Mouse (Mus musculus) lung, embryonic 14.5 days (tissue): ENCODE measurements at regions not wholly inside any gene's neighbourhood (a gene's known extent, or its start where the extent isn't known, plus 50 kb on each side); places are given as distances from the start of the nearest gene placed in this dataset.
"Not testable (repeated sequence)": the region's sequence is repeated elsewhere in the genome, so short reads cannot be mapped to it uniquely, and the experiment has no call there.

Experiments used
- ATAC-seq: fragments of 200-750 bp; cut with Nextera tagmentation; 2 replicates; pipeline ENCODE4 v1.8.0; 2017; ENCODE audit warnings: mild to moderate bottlenecking, moderate TSS enrichment, moderate library complexity; ENCODE audit not compliant: insufficient read depth
- DNase-seq: peaks from one replicate; pipeline ENCODE4 v3.0.0-alpha.2; 2015
- H3K27ac ChIP-seq: fragments of 300-500 bp; sonication (generic); 2 replicates; pipeline ENCODE4 v1.5.1; 2014; ENCODE audit warnings: low read depth, mild to moderate bottlenecking, moderate library complexity
- H3K27me3 ChIP-seq: fragments of 300-500 bp; sonication (generic); 2 replicates; pipeline ENCODE4 v1.6.1; 2014; ENCODE audit warnings: low read length, control low read depth; ENCODE audit not compliant: insufficient read depth
- H3K36me3 ChIP-seq: fragments of 300-500 bp; sonication (generic); 2 replicates; pipeline ENCODE4 v1.6.1; 2014; ENCODE audit warnings: control low read depth; ENCODE audit not compliant: insufficient read depth
- H3K4me1 ChIP-seq: fragments of 300-500 bp; sonication (generic); 2 replicates; pipeline ENCODE4 v1.6.1; 2014; ENCODE audit warnings: antibody characterized with exemption, control low read depth; ENCODE audit not compliant: insufficient read depth
- H3K4me2 ChIP-seq: fragments of 300-500 bp; sonication (generic); 2 replicates; pipeline ENCODE4 v1.6.1; 2014; ENCODE audit warnings: mild to moderate bottlenecking
- H3K4me3 ChIP-seq: fragments of 300-500 bp; sonication (generic); 2 replicates; pipeline ENCODE4 v1.5.1; 2014; ENCODE audit warnings: low read depth, low read length
- H3K9ac ChIP-seq: fragments of 300-500 bp; sonication (generic); 2 replicates; pipeline ENCODE4 v1.6.1; 2014
- H3K9me3 ChIP-seq: fragments of 300-500 bp; sonication (generic); 2 replicates; pipeline ENCODE4 v1.6.1; 2016; ENCODE audit warnings: low read depth, low read length, control low read depth
- CTCF ChIP-seq: IDR thresholded peaks from 2 replicates; pipeline ENCODE4 v1.5.1; 2016; ENCODE audit warnings: antibody characterized with exemption, low read depth
- WGBS: fragments of 180-500 bp; shearing (Covaris S2); extraction: QIAGEN DNeasy Blood & Tissue Kit; methylation state at CpG from one replicate; pipeline ENCODE4 v1.1.7; 2014; 5-methylcytosine and 5-hydroxymethylcytosine counted together

DNA sequence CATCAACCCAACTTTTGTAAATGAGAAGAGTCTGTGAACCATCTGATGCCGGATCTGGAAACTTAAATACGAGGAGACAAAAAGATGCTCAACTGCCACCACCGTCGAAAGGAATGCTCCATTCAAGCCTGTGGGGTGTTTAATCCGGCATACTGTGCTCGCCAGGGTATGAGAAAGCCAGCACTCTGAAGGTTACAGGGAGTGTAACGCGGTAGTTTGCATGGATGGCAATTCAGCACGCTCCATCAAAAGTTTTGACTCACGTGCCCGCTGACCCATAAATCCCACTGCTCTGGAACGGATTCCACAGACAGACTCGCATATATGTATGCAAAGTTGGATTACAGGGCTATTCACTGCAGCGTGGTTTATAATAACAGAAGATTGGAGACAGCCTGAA lies 84.0 kb upstream of the Top1 start:
- no peaks in the 10 kb centered on the region for H3K4me1 ChIP-seq
- no peaks in the 10 kb centered on the region for H3K9me3 ChIP-seq
- H3K4me3 ChIP-seq: no peak overlapping the region
- no peaks in the 10 kb centered on the region for H3K27me3 ChIP-seq
- no peak overlapping the region for H3K4me2 ChIP-seq
- no peak overlapping the region for H3K9ac ChIP-seq
- ATAC-seq (no peak), DNase-seq (no peak)
- H3K27ac ChIP-seq: no peak overlapping the region
- WGBS: 78% methylated on average over 14 of the region's 14 CpGs
- TF ChIP-seq CTCF: no peak
- H3K36me3 ChIP-seq: no peaks in the 10 kb centered on the region

DNA sequence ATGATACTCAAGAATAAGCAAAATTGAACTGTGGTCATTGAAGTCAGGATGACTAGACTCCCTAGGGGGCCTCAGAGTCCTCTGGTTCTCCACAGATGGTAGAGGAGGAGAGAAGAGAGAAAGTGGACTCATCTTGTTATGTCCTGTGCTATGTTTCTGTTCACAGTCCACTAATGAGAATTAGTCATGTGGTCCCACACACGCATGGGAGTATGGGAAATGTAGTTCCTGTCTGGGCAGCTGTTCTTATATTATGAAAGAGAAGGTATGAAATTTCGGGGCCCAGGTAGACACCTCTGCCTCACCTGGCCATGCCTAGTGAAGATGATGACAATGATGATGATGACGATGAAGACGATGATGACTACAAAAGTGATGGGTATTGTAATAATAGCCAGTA lies 77.9 kb upstream of the Top1 start:
- no peaks in the 10 kb centered on the region for H3K27me3 ChIP-seq
- no peak overlapping the region for H3K9ac ChIP-seq
- ATAC-seq: no peak
- no peak for TF ChIP-seq CTCF
- H3K36me3 ChIP-seq: no peaks in the 10 kb centered on the region
- DNase-seq: no peak
- no peak overlapping the region for H3K4me2 ChIP-seq
- H3K27ac ChIP-seq: no peak overlapping the region
- 88% methylated on average over 4 of the region's 4 CpGs for WGBS
- H3K4me1 ChIP-seq: no peaks in the 10 kb centered on the region
- H3K4me3 ChIP-seq: no peak overlapping the region
- H3K9me3 ChIP-seq: no peaks in the 10 kb centered on the region

DNA sequence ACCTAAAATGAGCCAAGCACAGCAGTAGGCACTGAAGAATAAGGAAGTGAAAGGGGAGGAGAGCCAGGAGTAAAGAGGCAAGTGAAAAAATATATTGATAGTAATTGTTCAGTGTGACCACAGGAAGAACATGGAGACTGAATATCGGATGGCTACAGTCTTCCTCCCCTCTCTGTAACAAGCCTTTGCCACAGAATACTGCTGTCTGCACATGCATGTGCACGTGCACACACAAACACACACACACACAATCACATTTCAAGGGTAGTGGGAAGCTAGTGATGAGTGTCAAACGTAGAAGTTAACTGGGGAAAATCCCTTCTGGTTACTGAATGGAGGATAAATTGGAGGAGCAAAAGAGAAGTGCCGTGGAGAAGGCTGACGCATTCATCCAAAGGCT lies 76.2 kb upstream of the Top1 start:
- Histone ChIP-seq H3K9me3 (no peaks in the 10 kb centered on the region), H3K4me1 (no peaks in the 10 kb centered on the region), H3K27ac (no peak overlapping the region), H3K36me3 (no peaks in the 10 kb centered on the region), H3K27me3 (no peaks in the 10 kb centered on the region), H3K4me3 (no peak overlapping the region), H3K4me2 (no peak overlapping the region), H3K9ac (no peak overlapping the region)
- ATAC-seq (no peak), DNase-seq (no peak)
- WGBS: 77% methylated on average over 5 of the region's 5 CpGs
- TF ChIP-seq CTCF: no peak

DNA sequence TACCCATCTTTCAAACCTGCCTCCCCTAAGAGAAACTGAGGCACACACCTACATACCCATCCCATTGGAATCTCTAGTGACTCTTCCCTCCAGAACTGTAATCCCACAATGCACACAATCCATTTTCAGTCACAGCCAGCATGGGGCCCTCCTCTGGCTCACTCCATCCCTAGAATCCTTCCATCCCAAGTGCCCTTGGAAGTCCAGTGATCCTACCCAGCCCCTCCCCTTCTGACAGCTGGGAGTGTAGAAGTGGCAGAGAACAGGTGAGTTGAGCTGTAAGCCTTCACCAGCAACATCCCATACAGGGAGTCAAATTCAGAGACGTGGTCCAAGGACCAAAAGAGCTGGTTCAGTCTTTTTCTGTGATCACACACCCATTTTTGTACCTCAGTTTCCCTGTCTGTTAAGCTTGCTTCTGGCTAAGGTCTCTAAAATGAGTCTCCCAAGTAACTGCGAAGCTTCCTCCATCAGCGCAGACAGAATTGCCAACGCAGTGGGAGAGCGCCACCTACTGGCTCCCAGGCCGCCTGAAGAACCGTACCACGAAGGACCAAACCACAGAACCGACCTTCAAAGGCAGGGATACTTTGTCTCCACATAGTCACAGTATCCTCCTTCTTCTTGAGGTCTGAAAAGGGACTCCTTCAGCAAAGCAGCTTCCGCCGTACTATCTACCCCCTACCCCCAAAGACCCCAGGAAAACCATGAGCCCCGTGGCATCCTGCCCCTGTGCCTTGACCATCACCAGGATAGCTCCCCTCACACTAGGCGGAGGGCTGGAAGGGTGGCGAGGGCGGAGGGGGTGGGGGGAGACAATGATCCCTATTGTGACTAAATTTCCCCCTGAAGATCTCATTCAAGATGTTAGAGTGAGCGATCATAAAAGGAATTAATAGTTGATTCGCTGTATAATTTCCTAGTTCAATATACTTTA lies 67.0 kb upstream of the Top1 start:
- 13% methylated on average over 17 of the region's 17 CpGs for WGBS
- no peaks in the 10 kb centered on the region for H3K4me1 ChIP-seq
- no peak overlapping the region for H3K4me2 ChIP-seq

DNA sequence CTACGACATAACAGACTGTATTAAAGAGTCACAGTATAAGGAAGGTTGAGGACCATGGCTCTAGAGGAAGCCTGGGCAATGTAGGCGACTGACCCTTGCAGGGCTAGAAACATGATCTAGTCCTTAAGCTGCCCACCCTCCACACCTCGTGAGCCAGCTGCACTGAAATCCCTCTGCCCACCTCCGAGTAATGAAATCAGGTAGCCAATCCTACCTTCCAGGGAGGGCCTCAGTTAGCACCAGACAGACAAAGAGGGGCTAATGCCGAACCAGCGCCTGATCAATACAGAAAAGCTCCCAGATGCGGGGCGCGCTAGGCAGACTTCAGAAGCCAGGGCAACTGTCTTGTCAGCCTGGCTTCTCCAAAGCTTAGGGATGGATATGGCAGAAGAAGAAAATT lies 65.4 kb upstream of the Top1 start:
- Histone ChIP-seq H3K9ac (no peak overlapping the region), H3K4me2 (no peak overlapping the region), H3K4me1 (no peaks in the 10 kb centered on the region), H3K4me3 (no peak overlapping the region), H3K9me3 (no peaks in the 10 kb centered on the region), H3K27me3 (peaks cover 35% of the 10 kb centered on the region), H3K27ac (no peak overlapping the region), H3K36me3 (no peaks in the 10 kb centered on the region)
- 31% methylated on average over 9 of the region's 9 CpGs for WGBS
- ATAC-seq (no peak), DNase-seq (no peak)
- no peak for TF ChIP-seq CTCF

More for the DNA sequence above, 67.0 kb upstream of the Top1 start:
- ATAC-seq (peak; percentile 75), DNase-seq (peak; percentile 94)
- TF ChIP-seq CTCF: peak; percentile 99
- Histone ChIP-seq H3K9ac (no peak overlapping the region), H3K27ac (no peak overlapping the region), H3K9me3 (no peaks in the 10 kb centered on the region), H3K27me3 (peaks cover 35% of the 10 kb centered on the region), H3K4me3 (no peak overlapping the region), H3K36me3 (no peaks in the 10 kb centered on the region)

DNA sequence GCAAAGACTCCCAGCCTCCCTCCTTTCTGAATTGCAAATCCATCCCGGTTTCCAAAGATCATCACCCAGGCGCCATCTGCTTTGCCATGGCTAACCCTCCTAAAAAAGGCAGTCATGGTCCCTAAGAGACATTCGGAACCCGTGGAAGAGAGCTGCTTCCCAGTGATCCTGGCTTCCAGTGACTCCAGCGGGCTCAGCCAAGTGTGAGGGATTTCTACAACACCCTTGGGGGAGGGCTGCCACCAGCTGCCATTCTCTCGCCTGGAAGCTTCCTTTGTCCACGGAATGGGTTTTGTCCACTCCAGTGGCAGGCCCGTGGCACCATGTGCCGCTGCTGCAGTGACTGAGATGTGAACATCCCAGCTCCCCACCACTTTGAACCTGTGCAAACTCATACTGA lies 64.7 kb upstream of the Top1 start:
- Histone ChIP-seq H3K4me1 (no peaks in the 10 kb centered on the region), H3K27me3 (peaks cover 35% of the 10 kb centered on the region), H3K9ac (no peak overlapping the region), H3K4me2 (no peak overlapping the region), H3K27ac (no peak overlapping the region), H3K4me3 (no peak overlapping the region), H3K36me3 (no peaks in the 10 kb centered on the region), H3K9me3 (no peaks in the 10 kb centered on the region)
- ATAC-seq (no peak), DNase-seq (no peak)
- no peak for TF ChIP-seq CTCF
- 10% methylated on average over 9 of the region's 9 CpGs for WGBS

DNA sequence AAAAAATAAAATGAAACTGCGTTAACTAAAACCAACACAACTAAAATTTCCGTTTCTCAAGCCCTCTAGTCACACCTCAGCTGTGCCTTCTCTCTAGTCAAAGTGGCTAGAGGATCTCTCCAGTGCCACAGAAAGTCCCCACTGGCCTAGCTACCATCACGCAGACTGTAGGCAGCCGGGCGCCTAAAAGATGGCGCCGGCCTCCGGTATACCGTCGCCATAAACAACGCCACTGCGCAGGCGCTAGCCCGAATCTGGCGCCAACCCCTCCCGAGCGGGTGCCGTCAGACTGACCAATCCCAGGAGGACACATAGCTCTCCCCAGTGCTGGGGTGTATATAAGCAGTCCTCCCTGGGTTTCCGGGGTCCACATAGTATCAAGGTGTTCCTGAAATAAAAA lies 62.7 kb upstream of the Top1 start:
- DNase-seq, H3K4me3 ChIP-seq, H3K4me1 ChIP-seq, H3K9me3 ChIP-seq, H3K27ac ChIP-seq, H3K4me2 ChIP-seq, H3K9ac ChIP-seq, ATAC-seq, H3K36me3 ChIP-seq: not testable (repeated sequence)
- peaks cover 35% of the 10 kb centered on the region for H3K27me3 ChIP-seq
- WGBS: 94% methylated on average over 19 of the region's 19 CpGs
